Mouse (Mus musculus): ENCODE measurements around the gene Fam136a. TPM values are rescaled to one million over a fixed set of nuclear protein-coding genes. Genes with fewer than 3 reads are reported as not detected.
"Not testable (repeated sequence)": the region's sequence is repeated elsewhere in the genome, so short reads cannot be mapped to it uniquely, and the experiment has no call there.

Gene Fam136a
- 10 to 100 TPM; 18.3 to 21.6 TPM for total RNA-seq (2021)
- long read RNA-seq, experiment 1, transcript Fam136a-201 (3 exons, 1,643 nt): major isoform, 41 of 43 reads
- long read RNA-seq, experiment 1, partial matches to known transcripts: 1 of 43 reads
- long read RNA-seq, experiment 1, other reads (novel, unspliced or antisense): 1 of 43 reads
- long read RNA-seq, experiment 2, transcript Fam136a-201 (3 exons, 1,643 nt): major isoform, 23 of 27 reads
- long read RNA-seq, experiment 2, partial matches to known transcripts: 0 of 27 reads
- long read RNA-seq, experiment 2, other reads (novel, unspliced or antisense): 4 of 27 reads

DNA sequence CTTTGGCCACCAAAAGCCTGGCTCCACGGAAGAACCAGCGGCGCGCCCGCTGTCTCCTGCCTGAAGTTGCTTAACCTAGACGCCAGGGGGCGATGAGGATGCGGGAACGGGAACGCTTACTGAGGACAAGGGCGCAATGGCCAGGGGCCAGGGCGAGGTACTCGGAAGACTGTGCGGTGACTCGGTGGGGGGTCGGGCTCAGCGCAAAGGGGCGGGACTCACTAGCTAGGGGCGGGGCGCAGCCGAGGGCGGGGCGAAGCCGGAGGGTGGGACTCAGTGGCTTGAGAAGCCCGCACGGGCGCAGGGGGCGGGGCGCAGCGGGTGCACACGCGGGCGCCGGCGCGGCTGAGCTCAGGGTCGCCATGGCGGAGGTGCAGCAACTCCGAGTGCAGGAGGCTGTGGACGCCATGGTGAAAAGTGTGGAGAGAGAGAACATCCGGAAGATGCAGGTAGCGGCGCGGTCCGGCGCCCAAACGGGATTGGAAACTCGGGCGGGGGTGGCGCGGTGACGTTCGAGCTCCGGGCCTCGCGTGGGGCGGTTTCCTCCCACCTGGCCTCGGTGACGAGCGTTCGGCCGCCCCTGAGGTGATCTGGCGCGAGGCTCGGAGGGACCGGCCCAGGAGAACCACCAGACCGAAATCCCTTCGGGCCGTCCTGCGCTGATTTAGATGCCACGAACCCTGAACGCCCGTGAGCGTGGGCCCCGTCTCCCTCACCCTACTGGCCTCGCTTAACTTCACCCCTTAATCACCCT, at the start of gene Fam136a:
TSS of gene Fam136a (plus strand) at position 276 of the 754 bp plus-strand sequence.
- intact Hi-C loops (cut with DNase I; ENCODE audit: low total_unique reads): no loop called here
- peak; percentile 97 for DNase-seq

DNA sequence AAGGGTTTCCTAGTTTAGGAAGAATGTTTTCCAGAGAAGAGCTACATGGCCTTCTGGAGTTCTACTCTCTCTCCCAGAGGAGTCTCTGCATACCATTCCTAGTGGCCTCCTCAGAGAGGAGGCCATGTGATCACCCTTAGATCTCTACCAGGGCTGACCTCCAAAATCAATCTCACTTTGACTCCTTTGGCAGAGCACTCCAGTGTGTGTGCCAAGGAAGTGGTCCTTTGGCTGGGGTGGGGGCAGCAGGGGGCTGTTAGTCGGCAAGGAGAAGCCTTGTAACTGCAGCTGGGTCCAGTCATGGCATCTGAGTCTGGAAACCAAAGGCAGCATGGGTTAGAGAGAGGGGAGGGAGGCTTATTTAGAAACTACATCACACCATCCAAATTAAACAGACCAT, 48.4 kb upstream of the Fam136a start:
- DNase-seq: no peak

DNA sequence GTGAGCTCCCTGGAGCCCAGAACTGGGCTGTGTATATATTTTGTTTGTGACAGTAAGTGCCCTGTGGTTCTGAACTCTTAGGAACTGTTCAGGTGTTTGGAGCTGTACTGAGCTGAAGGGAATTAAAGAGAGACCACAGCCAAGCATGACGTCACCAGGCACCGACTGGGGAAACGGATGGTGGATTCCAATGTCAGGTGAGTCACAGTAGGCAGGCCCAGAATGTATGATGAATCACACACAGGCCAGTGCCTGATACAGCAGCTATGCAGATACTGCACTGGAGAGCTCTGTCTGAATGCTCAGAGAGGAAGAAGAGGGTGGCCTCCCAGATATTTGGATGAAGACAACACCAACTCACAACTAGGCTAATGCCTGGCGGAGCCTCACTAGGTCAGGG, 46.6 kb upstream of the Fam136a start:
- intact Hi-C loops (cut with DNase I; ENCODE audit: low total_unique reads): no loop called here
- DNase-seq: no peak

More for the DNA sequence above, 48.4 kb upstream of the Fam136a start:
- intact Hi-C loops (cut with DNase I; ENCODE audit: low total_unique reads): no loop called here

DNA sequence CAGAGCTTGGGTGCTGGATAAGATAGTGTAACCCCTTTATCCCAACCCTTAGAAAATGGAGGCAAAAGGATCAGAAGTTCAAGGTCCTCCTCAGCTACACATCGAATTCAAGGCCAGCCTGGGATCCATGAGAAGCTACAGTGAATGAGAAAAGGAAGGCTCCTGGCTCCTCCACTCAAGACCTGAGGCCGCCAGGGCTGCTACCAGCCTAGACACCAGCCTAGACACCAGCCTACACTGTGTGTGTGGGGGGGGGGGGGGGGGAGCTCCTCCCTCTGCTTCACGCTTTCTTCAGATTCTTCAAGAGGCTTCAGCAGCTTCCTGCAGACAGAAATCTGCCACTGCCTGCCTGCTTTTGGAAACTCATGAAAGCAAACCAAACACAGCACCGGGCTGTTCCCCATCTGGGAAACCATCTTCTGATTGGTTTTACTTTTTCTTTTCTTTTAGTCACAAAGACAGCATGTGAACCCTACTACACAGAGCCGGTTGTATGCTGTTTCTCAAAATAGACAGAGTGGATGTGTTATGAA, 43.3 kb upstream of the Fam136a start:
- intact Hi-C loops (cut with DNase I; ENCODE audit: low total_unique reads): no loop called here
- DNase-seq: no peak

DNA sequence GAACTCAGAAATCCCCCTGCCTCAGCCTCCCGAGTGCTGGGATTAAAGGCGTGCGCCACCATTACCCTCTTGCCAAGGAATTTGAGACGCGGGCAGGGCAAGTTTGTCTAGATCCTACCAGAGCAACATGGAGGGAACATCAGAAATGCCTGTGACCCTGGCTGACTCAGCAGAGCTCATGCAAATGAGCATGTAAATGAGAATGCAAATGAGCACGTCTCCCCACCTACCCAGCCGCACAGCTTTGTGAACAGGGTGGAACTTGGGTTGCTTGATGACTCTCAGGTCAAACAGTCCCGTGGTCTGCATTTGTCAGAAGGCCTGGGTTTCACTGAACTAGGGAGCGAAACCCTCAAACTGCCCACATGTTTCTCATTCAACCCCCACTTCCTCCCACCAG, 42.5 kb upstream of the Fam136a start:
- no peak for DNase-seq
- intact Hi-C loops (cut with DNase I; ENCODE audit: low total_unique reads): no loop called here

DNA sequence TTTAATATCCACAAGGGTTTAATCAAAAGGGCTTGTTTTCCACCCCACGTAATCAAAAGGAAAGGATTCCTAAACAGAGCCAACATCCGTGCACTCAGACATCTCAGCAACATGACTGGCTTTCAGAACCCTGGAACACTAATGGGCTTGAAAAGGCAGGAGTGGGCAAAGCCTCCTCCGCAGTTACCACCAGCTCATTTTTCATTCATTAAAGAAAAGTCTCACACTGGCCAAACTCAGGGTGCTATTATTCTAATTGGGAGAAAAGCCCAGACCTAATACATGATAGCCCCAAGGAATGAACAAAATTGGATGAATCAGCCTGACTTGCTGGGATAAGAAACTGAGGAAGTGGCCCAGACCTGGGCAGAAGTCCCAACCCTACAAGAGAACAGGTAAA, 41.0 kb upstream of the Fam136a start:
- intact Hi-C loops (cut with DNase I; ENCODE audit: low total_unique reads): no loop called here
- no peak for DNase-seq

DNA sequence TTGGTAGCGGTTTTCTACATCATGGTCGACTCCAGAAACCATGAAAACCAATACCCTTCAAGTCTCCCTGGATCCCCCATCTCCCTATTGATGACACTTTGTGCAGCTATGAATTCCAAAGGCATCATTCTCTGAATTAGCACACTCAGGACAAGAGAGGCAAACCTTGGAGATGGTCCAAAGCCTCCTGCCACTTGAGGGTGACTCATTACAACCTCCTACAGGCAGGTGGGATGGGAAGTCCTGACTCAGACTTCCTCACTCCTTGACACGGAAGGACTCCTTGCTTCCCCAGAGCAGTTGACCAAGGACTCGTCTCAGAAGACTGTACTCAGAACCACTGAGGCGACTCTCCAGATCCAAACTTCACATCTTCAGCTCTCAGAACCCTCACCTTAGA, 39.8 kb upstream of the Fam136a start:
- DNase-seq: no peak
- intact Hi-C loops (cut with DNase I; ENCODE audit: low total_unique reads): no loop called here

DNA sequence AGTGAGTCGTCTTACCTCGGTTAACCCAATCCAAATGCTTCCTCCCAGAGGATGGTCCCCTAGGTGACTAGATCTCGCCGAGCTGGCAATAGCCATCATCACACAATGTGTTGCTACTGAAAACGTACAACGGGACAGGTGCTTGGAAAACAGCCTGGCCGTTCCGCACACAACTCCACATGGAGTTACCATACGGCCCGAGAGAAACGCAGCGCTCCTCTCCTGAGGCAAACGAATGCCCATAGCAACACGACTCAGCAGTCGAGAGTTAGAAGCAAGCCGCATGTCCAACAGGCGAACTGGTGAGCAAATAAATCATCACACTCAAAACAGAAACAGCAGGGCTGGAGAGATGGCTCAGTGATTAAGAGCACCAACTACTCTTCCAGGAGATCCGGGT, 38.6 kb upstream of the Fam136a start:
- no peak for DNase-seq
- intact Hi-C loops (cut with DNase I; ENCODE audit: low total_unique reads): no loop called here

DNA sequence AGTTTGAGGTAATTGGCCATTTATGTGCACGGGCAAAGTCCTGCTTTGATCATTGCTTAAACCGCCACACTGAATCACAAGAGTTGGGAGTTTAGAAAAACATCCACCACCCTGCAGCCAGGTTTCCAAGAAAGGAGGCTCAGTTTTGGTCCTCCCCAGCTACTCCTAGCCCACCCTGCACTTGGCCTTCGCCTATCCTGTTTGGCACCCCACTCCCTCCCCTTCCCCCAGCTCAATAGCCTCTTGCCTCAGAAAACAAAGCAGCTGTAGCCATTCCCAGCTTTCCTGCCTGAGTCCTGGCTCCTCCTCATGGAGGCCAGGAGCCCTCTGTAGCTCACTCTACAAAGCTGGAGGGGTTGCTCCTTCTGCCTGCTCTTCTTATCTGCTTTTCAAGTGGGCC, 37.1 kb upstream of the Fam136a start:
- no peak for DNase-seq
- intact Hi-C loops (cut with DNase I; ENCODE audit: low total_unique reads): no loop called here

DNA sequence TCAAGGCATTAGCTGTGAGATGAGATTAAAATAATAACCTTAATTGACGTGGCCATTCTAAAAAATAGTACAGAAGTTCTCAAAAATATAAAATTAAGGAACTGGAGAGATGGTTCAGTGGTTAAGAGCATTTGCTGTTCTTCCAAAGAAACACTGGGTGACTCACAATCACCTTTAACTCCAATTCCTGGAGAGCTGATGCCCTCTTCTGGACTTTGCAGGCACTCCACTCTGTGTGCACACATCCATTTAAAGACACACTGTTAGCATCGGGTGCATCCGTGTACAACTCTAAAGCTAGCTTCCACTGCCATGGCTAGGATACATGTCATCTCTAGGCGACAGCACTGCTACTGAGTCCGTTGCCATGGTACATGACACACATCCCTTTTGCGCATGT, 35.5 kb upstream of the Fam136a start:
- intact Hi-C loops (cut with DNase I; ENCODE audit: low total_unique reads): no loop called here
- DNase-seq: no peak

DNA sequence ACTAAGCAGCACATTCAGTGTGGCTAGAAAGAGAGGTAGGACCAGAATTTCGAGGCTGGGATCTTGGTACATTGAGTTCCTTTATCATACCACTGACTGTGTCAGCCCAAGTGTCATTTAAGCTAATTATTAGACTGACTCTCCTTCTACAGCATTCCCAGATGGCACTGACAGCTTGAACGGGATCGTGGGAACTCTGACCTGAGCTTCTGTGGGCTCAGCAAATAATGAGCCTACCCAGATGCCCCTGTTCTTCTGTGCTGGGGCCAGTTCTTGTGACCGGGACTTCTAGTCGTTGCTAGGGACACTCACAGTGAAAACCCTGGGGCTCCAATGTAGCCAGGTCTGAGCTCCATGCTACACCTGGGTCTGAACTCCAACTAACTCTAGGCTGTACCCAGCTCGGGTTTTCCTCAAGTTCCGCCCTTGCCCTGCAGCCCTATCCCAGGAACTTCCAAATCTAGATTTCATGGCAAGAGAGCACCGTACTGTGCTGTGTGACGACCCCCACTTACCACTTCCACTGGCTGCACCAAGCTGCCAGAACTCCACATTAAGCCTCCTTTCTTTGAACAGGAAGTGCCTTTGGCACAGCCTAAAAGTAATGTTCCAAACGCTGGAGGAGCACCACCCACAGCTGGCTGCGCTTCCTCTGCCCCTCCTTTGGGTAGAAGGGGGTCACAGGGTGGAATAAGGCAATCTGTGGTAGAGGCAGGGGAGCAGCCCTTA, 30.2 kb upstream of the Fam136a start:
- no peak for DNase-seq
- intact Hi-C loops (cut with DNase I; ENCODE audit: low total_unique reads): no loop called here

DNA sequence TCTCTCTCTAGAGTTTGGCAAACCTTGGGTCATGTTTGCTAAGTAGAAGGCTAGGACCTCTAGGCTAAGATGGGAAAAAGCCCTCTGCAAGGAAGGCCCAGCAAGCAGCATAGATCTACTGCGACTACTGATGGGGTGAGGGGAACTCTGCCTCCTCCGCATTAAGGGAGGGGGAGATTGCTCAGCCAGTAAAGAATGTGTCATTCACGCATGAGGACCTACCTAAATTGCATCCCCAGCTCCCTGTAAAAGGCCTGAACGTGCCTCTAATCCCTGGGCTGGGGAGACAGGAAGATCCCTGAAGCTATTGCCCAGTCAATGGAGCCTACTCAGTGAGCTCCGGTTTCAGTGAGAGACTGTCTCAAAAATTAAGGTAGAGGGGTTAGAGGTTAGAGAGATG, 29.6 kb upstream of the Fam136a start:
- intact Hi-C loops (cut with DNase I; ENCODE audit: low total_unique reads): no loop called here
- no peak for DNase-seq

DNA sequence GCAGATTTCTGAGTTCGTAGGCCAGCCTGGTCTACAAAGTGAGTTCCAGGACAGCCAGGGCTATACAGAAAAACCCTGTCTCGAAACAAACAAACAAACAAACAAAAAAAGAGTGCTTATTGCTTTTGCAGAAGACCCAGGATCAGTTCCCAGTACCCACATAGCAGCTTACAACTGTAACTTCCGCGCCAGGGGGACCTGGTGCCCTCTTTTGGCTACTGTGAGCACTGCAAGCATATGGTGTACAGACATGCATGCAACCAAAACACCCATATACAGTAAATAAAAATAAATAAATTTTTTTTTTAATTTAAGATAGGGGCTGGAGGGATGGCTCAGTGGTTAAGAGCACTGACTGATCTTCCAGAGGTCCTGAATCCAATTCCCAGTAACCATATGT, 29.1 kb upstream of the Fam136a start:
- intact Hi-C loops (cut with DNase I; ENCODE audit: low total_unique reads); DNase-seq: not testable (repeated sequence)

DNA sequence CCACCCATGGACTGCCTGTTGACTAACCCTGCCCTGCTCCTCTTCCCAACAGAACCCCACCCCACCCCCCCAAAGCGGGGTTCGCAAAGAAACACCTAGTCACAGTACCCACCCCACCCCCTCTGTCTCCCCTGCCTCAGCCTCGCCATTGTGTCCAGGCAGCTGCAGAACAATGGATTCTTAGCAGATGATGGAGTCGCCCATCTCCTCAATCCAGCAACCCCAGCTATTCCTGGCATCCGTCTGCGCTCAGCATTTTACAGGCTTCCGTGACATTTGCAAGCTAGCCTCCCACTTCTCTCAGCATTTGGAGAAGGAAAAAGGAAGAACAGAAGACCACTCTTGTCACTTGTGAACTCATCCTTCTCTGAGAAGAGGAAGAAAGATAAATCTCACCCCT, 21.8 kb upstream of the Fam136a start:
- intact Hi-C loops (cut with DNase I; ENCODE audit: low total_unique reads): no loop called here
- DNase-seq: no peak

DNA sequence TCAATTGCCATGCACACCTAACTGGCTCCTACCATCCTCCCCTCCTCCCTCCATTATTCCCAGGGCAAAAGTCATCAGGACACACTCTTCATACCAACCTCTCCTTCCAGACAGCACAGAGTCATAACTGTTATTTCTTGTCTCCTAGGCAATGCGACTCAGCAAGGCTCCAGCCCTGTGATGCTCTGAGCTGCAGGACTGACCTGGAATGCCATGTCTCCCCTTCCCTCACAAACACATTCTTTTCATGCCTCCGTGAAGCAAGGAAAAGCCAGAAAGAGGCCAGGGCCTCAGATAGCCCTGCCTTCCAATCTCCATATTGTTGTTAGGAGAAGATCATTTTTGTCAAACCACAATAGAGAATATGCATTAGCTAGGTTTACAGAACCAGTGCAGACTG, 19.4 kb upstream of the Fam136a start:
- intact Hi-C loops (cut with DNase I; ENCODE audit: low total_unique reads): no loop called here

DNA sequence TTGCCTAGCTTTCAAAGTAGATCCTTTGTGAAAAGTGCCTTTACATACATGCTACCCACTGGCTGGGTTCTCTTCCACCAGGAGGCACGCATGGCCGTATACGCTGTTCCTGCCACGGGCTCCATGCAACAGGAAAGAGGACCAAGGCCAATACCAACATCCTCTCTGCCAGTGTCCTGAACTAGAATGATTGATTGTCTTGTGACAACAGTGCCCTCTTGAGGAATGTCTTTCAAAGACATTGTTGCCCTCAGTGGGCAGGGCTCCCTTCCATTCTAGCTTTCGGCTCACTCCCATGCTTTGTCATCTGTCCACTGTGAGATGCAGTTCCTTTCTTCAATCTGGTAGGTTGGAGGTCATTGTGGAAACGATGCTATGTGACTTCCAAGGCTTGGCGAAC, 16.2 kb upstream of the Fam136a start:
- no peak for DNase-seq
- intact Hi-C loops (cut with DNase I; ENCODE audit: low total_unique reads): no loop called here

More for the DNA sequence above, 19.4 kb upstream of the Fam136a start:
- no peak for DNase-seq

DNA sequence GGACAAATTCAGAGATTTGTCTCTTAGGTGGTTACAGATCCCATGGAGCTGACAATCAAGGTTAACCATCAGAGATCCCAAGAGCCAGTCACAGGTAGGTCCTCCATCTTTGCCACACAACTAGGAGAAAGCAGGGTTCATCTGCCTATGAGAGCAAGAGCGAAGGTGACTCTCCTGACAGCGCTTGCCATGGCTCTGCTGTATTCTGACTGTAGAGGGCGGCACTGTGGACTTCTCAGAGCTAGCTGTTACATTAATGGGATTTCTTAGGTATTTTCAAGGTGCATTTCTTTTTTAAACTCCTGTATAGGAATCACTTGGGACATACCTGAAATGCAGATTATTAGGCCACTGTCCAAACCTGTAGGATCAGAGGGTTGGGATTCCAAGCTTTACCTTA, 10.5 kb upstream of the Fam136a start:
- intact Hi-C loops (cut with DNase I; ENCODE audit: low total_unique reads): no loop called here
- DNase-seq: no peak

DNA sequence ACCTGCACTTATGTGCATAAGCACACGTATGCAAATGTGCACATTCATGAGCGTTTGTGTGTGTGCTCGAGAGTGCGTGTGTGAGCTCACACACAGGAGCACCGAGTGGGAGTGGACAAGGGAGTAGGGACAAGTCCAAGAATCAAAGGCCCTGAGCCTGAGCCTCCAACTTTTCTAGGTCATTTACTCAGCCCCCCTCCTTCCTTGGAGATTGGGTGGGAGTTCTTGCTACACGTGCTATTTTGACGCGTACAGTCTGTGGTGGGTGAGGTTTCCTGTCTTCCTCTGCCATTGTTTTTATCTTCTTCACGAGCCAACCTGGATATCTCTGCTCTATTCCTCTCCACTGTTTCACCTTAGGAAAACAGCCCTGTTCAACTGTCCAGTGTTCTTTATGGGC, 8.5 kb upstream of the Fam136a start:
- intact Hi-C loops (cut with DNase I; ENCODE audit: low total_unique reads): no loop called here
- DNase-seq: no peak

DNA sequence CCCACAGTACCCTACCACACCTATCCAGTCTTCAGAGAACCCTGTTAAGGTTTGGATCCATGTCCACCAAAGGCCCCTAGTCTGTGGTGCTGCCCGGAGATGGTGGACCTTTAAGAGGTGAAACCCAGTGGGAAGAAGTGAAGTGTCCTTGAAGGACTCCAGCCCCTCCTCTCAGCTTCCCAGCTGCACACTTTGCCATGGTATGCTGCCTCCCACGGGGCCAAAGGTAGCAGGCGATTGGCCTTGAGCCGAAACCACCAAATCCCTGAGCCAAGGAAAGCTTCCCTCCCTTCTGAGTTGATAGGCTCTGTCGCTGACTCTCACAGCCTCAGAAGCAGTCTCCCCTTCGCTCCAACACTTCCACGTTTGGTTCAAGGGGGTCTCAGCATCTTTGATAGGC, 4.8 kb upstream of the Fam136a start:
- intact Hi-C loops (cut with DNase I; ENCODE audit: low total_unique reads): loop anchor here (5.0 kb wide), 2 partner anchors 218 to 233 kb away; no protein-coding TSS in a partner anchor
- DNase-seq: no peak

DNA sequence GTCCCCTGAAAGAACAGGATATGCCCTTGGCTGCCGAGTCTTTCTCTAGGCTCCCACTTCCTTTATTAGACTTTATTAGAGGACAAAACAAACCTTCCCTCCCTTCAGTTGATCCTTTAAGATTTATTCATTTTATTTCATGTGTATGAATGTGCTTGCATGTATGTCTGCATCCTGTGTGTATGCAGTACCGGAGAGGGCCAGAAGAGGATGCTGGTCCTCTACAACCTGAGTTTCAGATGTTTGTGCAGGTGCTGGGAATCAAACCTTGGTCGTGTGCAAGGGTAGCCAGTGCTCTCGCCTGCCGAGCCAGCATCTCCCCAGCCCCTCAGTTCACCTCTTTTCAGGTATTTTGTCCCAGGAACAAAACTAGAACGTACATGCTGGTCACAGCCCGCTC, 4.1 kb upstream of the Fam136a start:
- DNase-seq: no peak
- intact Hi-C loops (cut with DNase I; ENCODE audit: low total_unique reads): loop anchor here (5.0 kb wide), 2 partner anchors 219 to 234 kb away; no protein-coding TSS in a partner anchor

All from gastrocnemius, postnatal 14 days (tissue).